Mouse (Mus musculus): ENCODE measurements around the gene H2afj.

The H2afj gene

DNA sequence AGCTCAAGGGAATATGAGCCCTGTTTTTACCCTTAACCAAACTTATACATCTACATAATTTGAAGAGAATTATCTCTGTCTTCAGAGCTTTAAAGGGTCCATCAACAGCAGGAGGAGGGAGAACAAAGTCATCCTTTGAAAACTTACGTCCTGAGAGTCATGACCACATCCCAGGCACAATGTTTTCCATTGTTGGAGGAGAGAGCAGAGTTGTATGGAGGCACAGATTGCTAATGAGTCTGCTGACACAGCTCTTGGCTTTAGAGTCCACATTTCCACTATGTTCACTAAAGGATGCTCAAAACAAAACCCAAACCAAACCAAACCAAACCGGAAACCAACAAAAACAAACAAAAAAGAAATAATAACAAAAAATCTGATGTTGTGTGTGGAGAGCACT is 36.9 kb downstream of the H2afj start:
- in situ Hi-C loops (cut with MboI; ENCODE audit: low sequenced_read_pairs): no loop called here

DNA sequence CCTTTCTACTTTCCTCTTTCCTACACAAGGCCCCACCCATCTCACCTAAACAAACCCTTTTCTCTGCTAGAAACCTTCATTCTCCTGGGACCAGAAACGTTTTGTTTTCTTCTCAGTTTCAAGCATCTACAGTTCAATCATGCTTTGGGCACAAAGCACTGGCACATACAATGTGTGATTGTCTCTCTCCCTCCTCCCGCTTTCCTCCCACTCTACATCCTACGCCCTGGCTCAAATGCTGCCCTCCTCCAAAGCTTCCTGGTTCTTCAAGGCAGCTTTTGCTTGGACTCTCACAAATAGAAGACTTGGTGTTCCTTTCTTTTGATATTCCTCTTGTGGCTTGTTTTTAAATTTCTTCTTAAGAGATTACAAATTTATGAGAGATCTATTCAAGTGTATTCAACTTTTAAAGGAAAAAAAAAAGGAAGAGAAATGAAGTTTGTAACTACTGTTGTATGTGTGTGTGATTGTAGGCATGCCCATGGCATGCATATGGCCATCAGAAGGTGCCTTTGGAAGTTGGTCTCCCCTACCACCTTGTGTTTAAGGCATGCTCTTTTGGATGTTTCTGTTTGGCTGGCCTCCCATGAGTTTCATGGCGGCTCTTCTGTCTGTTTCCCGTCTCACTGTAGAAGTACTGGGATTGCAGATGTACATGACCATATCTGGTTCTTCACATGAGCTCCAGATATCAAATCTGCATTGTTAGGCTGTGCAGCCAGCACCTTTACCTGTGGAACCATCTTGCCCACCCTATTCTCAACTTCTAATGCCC is 37.8 kb downstream of the H2afj start:
- in situ Hi-C loops (cut with MboI; ENCODE audit: low sequenced_read_pairs): no loop called here

DNA sequence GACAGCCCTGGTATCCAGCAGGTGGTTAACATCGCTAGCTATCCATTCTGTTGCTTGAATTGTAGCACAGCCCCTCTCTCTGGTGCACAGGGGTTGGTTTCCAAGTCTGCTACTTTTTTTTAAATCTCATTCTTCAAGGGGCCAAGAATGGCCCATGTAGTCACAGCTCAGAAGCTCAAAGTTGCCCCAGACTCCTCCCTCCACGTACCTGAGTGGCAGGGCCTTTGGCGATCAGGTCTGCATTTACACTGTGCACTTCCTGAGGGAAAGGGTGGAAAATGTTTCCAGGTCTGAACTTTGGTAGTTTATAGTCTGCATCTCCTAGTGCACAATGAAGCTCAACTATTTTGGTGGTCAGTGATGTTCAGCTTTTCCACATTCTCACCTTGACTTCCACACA is 39.2 kb downstream of the H2afj start:
- in situ Hi-C loops (cut with MboI; ENCODE audit: low sequenced_read_pairs): no loop called here

DNA sequence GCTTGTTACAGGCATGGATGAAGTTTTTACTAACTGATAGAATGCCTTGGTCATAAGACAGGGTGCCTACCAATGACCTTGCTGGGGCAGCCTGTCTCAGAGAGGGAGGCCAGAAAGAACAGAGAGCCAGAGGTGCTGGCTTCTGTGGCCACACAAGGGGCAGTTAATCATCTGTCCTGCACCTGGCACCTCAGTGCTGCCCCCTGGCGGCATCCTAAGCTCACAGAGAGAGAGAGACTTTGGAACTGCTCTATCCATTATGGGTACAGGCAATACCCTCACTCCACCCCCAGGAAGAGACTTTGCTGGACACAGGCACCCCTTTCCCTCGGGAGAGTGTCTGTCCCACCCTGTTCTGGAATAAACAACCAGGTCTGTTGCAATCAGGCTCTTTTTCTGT is 39.7 kb downstream of the H2afj start:
- in situ Hi-C loops (cut with MboI; ENCODE audit: low sequenced_read_pairs): no loop called here

DNA sequence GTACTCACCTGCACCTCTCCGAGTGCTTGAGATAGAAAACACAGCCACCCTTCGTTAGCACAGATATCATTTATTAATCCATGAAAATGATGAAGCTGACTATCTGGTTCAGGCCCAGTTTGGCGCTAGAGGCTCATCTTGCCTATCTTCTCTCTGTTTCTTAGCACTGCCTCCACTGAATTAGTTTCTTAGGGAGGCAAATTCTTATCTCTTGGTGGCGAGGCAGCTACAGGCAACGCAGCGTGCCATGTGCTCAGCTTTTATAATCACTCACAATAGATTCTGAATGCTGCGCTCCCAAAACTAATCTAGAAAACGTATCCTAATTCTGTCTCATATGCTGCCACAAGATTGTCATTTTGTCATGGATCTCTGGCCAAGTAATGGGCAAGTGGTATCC is 40.4 kb downstream of the H2afj start:
- in situ Hi-C loops (cut with MboI; ENCODE audit: low sequenced_read_pairs): no loop called here

DNA sequence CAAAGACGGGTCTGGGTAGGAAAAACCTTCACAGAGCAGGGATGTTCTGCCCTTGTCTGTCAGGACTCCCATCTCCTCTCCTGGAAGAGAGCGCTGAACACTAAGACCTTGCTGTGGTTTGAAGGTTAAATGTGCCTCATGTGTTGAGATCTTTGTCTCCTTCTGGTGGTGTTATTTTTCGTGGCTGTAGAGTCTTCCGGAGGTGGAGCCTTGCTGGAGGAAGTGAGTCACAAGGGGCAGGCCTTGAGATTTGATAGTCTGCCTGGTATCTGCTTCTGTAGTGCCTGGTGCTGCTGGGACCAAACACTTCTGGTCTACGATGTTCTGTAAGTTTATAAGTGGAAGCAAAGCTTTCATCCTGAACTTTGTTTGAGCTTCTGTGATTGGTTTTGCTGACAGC is 40.9 kb downstream of the H2afj start:
- in situ Hi-C loops (cut with MboI; ENCODE audit: low sequenced_read_pairs): no loop called here

DNA sequence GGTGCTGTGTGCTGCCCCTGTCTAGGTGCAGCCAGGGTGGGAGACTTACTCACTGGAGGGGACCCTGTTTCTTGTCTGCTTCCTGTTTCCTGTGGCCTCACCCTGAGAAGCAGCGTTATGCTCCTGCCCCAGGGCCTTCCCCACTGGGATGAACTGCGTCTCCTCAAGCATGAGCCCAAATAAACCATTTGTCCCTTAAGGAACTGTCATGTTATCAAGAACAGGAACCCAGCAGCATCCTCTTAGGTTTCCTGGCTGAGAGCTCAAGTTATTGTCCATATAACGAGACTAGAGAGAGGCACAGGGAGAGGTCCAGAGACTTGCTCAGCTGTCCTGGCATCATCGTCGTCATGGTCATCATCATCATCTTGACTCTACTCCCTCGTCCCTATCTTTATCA is 42.2 kb downstream of the H2afj start:
- in situ Hi-C loops (cut with MboI; ENCODE audit: low sequenced_read_pairs): no loop called here

DNA sequence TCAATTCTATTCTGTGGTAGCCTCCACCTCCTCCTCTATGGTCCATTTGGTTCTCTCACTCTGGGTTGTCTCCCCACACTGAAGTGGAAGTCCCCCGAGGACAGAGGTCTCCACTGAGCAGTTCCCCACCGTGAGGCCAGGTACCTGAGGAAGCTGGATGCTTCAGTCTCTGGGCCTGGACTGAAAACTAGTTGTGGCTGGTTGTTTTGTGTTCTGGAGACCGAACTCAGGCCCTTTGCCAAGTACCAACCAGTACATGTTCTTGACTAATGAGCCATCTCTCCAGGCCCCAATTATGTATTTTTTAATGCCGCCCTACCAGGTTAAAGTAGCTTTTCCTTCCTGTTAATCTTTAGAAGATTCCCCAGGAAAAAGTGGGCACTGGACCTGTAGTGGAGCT is 44.3 kb downstream of the H2afj start:
- in situ Hi-C loops (cut with MboI; ENCODE audit: low sequenced_read_pairs): no loop called here

DNA sequence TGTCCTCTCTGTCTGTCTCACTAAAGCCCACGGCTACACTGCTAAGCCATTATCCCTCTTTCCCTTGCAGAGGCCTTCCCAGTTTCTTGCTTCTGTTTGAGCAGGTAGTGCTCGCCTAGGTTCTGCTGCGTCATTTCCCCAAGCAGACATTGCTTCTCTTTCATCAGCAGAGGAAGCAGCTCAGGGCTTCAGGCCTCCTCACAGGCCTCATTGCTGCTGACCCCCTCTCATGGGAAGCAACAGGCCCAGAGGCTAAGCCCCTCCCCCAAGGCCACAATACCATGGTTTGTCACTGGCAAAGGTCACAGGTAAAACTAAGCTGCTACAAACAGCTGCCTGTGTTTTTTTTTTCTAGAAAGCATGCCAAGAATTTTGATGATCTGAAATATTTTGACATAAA is 44.7 kb downstream of the H2afj start:
- in situ Hi-C loops (cut with MboI; ENCODE audit: low sequenced_read_pairs): no loop called here

DNA sequence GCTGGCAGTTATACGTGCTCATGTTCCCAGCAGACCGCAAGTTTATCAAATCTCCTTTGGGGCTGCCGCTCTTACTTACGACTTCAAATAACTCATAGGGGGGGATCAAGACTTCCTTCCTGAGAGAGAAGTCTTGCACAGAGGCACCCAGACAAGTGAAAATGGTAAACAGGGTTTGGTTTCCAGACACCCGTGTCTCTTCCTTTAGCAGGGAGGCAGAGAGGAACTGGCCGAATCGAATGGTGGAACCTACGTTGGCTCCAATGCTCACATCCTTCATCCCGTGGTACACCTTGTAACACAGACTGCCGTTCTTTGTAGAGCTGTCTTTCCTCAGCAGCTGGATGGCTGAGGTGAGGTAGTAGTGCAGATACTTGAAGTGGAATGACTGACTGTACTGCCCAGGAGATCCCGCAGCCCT is 46.3 kb downstream of the H2afj start:
- in situ Hi-C loops (cut with MboI; ENCODE audit: low sequenced_read_pairs): no loop called here

DNA sequence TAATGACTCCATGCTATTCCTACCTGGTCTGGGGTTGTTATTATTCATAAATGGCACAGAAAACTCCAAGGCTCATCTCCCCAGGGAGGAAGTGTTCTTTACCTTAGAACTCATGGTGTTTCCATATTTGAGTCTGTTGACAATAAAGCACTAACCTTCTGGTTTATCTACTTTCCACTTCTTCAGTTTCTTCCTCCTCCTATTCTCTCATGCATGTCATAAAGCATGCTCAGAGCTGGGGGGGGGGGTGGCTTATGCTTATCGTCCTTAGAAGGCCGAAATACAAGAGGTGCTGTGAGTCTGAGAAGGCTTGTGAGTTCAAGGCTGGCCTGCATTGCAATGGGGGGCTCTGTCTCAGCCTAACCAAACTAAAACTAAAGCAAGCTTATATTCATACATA is 47.1 kb downstream of the H2afj start:
- in situ Hi-C loops (cut with MboI; ENCODE audit: low sequenced_read_pairs): no loop called here

DNA sequence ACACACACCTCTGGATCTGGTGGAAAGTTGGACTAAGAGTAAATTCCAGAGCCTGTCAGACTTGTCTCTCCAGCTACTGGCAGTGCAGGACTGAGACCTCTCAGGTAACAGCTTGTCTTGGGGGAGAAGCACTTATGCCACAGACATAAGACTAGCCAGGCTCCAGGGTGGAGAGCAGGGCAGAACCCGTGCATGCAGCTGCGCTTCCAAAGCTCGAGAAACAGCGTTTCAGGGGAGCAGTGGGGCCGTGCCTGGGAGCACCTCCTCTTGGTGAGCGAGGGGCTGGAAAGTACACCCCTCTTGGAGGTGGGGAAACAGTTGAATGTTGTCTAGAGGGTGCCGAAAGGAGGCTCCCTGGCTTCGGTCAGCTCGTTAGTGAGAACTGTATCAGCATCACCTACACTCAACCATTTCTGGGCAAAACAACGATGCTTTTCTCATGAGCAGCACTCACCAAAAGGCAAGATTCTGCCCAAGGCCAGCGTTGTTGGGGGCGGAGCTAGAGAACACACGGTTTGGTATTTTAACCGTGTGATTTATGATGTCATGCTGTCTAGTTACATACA is 48.1 kb downstream of the H2afj start:
- in situ Hi-C loops (cut with MboI; ENCODE audit: low sequenced_read_pairs): no loop called here

DNA sequence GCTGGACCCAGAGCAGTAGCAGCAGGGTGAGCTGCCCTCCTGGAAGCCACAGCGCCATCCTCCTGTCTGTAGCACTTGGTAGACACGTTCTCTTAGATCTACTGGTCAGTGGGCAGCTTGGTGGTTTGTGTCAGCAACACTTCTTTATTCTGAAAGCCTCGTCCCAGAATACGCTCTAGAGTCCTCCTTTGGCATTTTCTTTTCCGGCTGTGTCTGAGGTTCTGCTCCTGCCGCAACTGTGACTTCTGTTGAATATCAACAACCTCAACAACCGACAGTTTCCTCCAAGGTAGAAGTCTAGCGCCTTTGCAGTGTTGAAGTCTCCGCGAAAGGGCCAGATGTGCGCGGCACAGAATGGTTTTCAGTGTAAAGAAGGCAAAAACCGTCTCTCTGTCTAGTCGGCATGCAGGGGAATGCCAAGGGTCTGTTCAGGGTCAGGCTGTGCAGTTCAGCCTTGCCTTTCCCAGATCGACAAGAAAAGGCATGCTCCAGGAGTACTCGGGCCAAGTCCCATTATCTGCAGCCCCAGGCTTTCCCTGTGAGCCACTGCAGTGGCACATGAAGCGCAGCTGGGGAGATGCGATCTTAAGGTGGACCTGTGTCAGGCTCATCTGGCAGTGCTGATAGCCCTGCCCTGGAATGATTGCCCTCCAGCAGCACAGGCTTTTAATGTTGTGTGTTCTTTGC is 49.3 kb downstream of the H2afj start, which contains the start of gene Art4:
Art4 (minus strand) TSS at position 548 of the 687 bp plus-strand sequence.
- in situ Hi-C loops (cut with MboI; ENCODE audit: low sequenced_read_pairs): no loop called here

DNA sequence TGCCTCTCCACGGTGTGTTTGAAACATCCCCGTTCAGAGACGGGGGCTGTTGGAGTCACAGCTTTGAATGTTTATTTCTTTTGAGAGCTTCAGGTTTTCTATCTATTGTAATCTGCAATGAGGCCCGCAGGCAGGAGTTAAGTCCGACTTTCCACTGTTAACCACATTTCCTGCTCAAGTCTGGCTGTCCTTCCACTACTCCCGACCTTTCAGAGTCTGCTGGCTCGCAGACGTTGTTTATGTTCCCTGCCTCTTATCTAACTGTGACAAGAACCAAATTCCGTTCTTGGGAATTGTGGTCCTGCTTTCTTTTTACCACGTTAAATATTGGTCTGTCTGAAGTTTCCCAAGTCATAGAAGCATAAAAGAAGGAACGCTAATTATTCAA is 49.8 kb downstream of the H2afj start:
- in situ Hi-C loops (cut with MboI; ENCODE audit: low sequenced_read_pairs): no loop called here

DNA sequence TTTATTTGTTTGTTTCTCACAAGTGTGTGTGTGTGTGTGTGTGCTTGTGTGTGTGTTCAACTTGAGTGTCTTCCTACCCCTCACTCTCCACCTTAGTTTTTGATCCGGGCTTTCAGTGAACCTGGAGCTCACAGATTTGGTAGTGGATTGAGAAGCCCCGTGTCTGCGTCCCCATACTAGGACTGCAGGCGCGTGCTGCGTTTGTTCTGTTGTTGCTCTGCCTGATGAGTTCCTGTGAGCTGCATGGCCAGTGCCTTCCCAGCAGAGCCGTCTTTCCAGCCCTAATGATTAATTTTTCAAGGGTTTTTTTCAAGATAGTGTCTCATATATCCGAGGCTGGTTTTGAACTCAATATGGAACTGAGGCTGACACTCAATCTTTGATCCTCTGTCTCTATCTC is 50.4 kb downstream of the H2afj start:
- in situ Hi-C loops (cut with MboI; ENCODE audit: low sequenced_read_pairs): no loop called here
